Mouse (Mus musculus): Measurements from ENCODE around the gene Ostf1. TPM values are rescaled to one million over a fixed set of nuclear protein-coding genes. Genes with fewer than 3 reads are reported as not detected.

The Ostf1 gene
- polyA plus RNA-seq, 1 experiment: 59.9 TPM

DNA sequence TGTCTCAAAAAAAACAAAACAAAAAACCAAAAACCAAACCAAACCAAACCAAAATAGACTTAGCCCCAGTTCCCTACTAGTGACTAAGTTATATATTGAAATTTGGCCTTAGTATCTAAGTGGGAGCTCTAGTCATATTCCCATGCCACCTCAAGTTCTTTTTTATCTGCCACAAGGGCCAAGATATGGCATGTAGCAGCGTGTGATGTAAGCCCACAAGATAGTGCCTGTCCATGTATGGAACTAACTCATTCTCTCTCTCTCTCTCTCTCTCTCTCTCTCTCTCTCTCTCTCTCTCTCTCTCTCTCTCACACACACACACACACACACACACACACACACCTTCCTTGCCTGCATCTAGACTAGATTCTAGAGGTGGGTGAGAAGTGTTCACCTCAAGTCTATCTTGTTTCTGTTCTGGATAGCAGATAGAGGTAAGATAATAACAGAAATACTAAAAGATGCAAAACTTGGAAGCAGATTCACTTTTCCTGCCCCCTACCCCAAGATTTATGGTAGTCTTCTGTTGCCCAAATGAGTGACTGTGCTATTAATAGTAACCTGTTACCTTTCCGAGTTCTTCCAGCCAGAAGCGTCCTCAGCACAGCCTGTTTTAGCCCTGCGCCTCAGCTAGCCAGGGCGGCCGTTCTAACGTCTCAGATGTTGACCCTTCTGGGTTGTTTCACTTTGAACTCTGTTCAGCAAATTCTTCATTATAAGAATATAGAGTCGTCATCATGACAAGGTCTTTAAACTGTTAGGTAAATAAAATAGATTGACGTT is 16.3 kb upstream of the Ostf1 start:
- no peak for DNase-seq
- 99% methylated on average over 9 of the region's 9 CpGs for WGBS
- no peaks in the 10 kb centered on the region for H3K36me3 ChIP-seq (ENCODE audit: control insufficient read depth, insufficient read depth, low read length)
- H3K4me1 ChIP-seq (replicated peaks; ENCODE audit: control insufficient read depth, insufficient read depth, low read length): no peaks in the 10 kb centered on the region
- H3K27me3 ChIP-seq (ENCODE audit: control insufficient read depth, insufficient read depth, low read length): no peaks in the 10 kb centered on the region
- no peak for TF ChIP-seq CTCF (IDR thresholded peaks at IDR 0.05; ENCODE audit: borderline replicate concordance, control insufficient read depth, extremely low read depth, insufficient read depth, low read length, poor library complexity)
- TF ChIP-seq POLR2A (IDR thresholded peaks at IDR 0.05; ENCODE audit: control insufficient read depth, extremely low read depth, insufficient read depth, low read length, poor library complexity): no peak
- no peak overlapping the region for H3K27ac ChIP-seq (ENCODE audit: control insufficient read depth, insufficient read depth, low read length)
- H3K4me3 ChIP-seq (ENCODE audit: control insufficient read depth, insufficient read depth, low read length): no peak overlapping the region

DNA sequence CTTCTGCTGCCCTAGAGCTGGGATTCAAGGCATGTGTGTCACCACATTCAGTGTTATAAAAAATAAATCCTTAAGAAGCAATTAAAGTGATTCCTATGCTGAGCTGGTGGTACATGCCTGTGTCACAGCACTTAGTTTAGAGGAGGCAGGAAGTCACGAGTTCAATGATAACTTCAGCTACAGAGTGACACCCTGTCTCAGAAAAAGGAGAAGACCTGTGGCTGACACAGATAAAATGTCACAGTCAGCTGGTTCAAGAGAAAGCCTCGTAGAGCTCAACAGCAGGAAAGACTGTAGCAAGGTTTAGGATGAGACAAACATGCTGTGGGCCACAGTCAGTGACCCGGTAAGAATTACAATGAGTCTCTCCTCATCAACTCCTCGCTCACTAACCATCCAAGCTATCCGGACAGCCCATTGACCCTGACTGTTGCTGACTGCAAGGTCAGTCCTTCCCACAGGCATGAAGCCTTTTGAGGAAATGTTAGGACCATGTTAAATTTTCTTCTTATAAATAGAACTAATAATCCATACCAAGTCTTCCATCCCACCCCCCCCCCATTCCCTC is 15.3 kb upstream of the Ostf1 start:
- DNase-seq: no peak
- 43% methylated on average over 5 of the region's 5 CpGs for WGBS

DNA sequence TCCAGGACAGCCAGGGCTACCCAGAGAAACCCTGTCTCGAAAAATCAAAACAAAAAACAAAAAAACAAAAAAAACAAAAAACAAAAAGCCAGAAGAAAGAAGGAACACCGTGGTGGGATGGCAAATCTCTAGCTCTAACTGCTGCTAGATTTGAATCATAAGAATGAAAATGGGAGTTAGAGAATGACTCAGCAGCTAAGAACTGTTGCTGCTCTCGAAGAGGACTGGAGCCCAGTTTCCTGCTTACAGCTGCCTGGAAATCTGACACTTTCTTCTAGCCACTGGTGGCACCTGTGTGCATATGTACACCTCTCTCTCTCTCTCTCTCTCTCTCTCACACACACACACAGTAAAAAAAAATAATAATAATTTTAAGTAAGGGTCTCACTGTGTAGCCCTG is 14.8 kb upstream of the Ostf1 start:
- H3K27me3 ChIP-seq (ENCODE audit: control insufficient read depth, insufficient read depth, low read length): no peaks in the 10 kb centered on the region
- TF ChIP-seq CTCF (IDR thresholded peaks at IDR 0.05; ENCODE audit: borderline replicate concordance, control insufficient read depth, extremely low read depth, insufficient read depth, low read length, poor library complexity): no peak
- TF ChIP-seq POLR2A (IDR thresholded peaks at IDR 0.05; ENCODE audit: control insufficient read depth, extremely low read depth, insufficient read depth, low read length, poor library complexity): no peak
- H3K27ac ChIP-seq (ENCODE audit: control insufficient read depth, insufficient read depth, low read length): no peak overlapping the region
- WGBS: 33% methylated on average over 3 of the region's 3 CpGs
- no peak overlapping the region for H3K4me3 ChIP-seq (ENCODE audit: control insufficient read depth, insufficient read depth, low read length)
- DNase-seq: no peak
- H3K4me1 ChIP-seq (replicated peaks; ENCODE audit: control insufficient read depth, insufficient read depth, low read length): no peaks in the 10 kb centered on the region
- H3K36me3 ChIP-seq (ENCODE audit: control insufficient read depth, insufficient read depth, low read length): no peaks in the 10 kb centered on the region

More for the DNA sequence above, 15.3 kb upstream of the Ostf1 start:
- H3K4me3 ChIP-seq (ENCODE audit: control insufficient read depth, insufficient read depth, low read length): no peak overlapping the region
- H3K27ac ChIP-seq (ENCODE audit: control insufficient read depth, insufficient read depth, low read length): no peak overlapping the region
- H3K4me1 ChIP-seq (replicated peaks; ENCODE audit: control insufficient read depth, insufficient read depth, low read length): no peaks in the 10 kb centered on the region
- H3K36me3 ChIP-seq (ENCODE audit: control insufficient read depth, insufficient read depth, low read length): no peaks in the 10 kb centered on the region
- TF ChIP-seq POLR2A (IDR thresholded peaks at IDR 0.05; ENCODE audit: control insufficient read depth, extremely low read depth, insufficient read depth, low read length, poor library complexity) (no peak), CTCF (IDR thresholded peaks at IDR 0.05; ENCODE audit: borderline replicate concordance, control insufficient read depth, extremely low read depth, insufficient read depth, low read length, poor library complexity) (no peak)
- H3K27me3 ChIP-seq (ENCODE audit: control insufficient read depth, insufficient read depth, low read length): no peaks in the 10 kb centered on the region

DNA sequence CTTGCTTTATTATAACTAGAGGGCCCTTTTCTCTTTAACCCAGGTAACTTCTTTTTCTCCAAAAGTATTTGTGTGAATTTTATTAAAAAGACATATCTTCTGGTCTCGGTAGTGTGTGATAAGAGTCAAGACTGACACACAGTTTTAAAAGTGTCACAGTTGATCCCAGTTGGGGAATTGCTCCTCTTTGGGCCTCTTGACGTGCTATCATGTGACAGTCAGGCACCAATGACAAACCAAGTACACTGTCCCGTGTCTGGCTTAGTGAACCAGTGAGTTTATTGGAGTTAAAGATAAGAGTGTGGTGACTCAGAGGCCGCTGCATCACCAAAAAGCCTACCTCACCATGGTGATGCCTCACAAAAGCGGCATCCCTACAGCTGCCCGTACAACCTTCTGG is 12.5 kb upstream of the Ostf1 start:
- 94% methylated on average over 6 of the region's 6 CpGs for WGBS
- no peaks in the 10 kb centered on the region for H3K27me3 ChIP-seq (ENCODE audit: control insufficient read depth, insufficient read depth, low read length)
- no peak overlapping the region for H3K4me3 ChIP-seq (ENCODE audit: control insufficient read depth, insufficient read depth, low read length)
- no peak overlapping the region for H3K27ac ChIP-seq (ENCODE audit: control insufficient read depth, insufficient read depth, low read length)
- H3K36me3 ChIP-seq (ENCODE audit: control insufficient read depth, insufficient read depth, low read length): no peaks in the 10 kb centered on the region
- no peak for DNase-seq
- TF ChIP-seq CTCF (IDR thresholded peaks at IDR 0.05; ENCODE audit: borderline replicate concordance, control insufficient read depth, extremely low read depth, insufficient read depth, low read length, poor library complexity) (no peak), POLR2A (IDR thresholded peaks at IDR 0.05; ENCODE audit: control insufficient read depth, extremely low read depth, insufficient read depth, low read length, poor library complexity) (no peak)
- no peaks in the 10 kb centered on the region for H3K4me1 ChIP-seq (replicated peaks; ENCODE audit: control insufficient read depth, insufficient read depth, low read length)

DNA sequence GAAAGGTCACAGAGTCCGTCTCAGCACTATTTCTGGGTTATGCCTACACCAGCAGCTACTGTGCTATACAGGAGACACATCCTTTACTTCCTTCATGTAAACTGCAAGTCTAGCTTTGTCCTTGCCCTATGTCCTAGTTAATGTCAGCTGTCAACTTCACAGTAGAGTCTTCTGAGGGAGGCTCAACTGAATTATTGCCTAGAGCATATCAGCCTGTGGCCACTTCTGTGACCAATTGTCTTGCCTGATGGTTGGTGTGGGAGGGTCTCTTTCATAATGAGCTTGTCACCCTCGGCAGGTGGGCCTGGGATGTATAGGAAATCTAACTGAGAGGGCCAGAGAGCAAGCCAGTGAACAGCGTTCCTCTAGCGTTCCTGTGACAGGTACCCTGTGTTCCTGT is 11.8 kb upstream of the Ostf1 start:
- H3K27me3 ChIP-seq (ENCODE audit: control insufficient read depth, insufficient read depth, low read length): no peaks in the 10 kb centered on the region
- no peak overlapping the region for H3K27ac ChIP-seq (ENCODE audit: control insufficient read depth, insufficient read depth, low read length)
- no peak overlapping the region for H3K4me3 ChIP-seq (ENCODE audit: control insufficient read depth, insufficient read depth, low read length)
- WGBS: 94% methylated on average over 4 of the region's 4 CpGs
- DNase-seq: no peak
- H3K36me3 ChIP-seq (ENCODE audit: control insufficient read depth, insufficient read depth, low read length): no peaks in the 10 kb centered on the region
- no peaks in the 10 kb centered on the region for H3K4me1 ChIP-seq (replicated peaks; ENCODE audit: control insufficient read depth, insufficient read depth, low read length)
- no peak for TF ChIP-seq CTCF (IDR thresholded peaks at IDR 0.05; ENCODE audit: borderline replicate concordance, control insufficient read depth, extremely low read depth, insufficient read depth, low read length, poor library complexity)
- TF ChIP-seq POLR2A (IDR thresholded peaks at IDR 0.05; ENCODE audit: control insufficient read depth, extremely low read depth, insufficient read depth, low read length, poor library complexity): no peak

DNA sequence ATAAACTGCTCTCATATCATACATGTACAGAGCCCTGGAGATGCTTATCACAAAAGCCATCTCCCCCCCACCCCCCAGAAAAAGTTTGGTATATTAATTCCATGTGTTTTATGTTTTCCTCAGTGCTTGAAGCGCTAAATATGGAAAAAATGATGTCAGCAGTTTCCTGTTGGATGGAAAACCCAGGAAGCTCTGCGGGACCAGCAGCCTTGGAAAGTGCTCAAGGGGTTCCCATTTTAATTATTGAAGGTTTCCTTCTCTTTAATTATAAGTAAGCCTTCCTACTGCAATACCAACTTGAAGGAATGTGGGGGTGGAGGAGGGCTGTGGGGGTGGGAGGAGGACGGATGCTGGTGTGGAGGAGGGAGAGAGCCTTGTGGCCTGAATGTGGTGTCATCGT is 9.4 kb upstream of the Ostf1 start:
- no peak overlapping the region for H3K27ac ChIP-seq (ENCODE audit: control insufficient read depth, insufficient read depth, low read length)
- WGBS: 93% methylated on average over 4 of the region's 4 CpGs

More for the DNA sequence above, 9.4 kb upstream of the Ostf1 start:
- Histone ChIP-seq H3K36me3 (ENCODE audit: control insufficient read depth, insufficient read depth, low read length) (no peaks in the 10 kb centered on the region), H3K4me3 (ENCODE audit: control insufficient read depth, insufficient read depth, low read length) (no peak overlapping the region), H3K27me3 (ENCODE audit: control insufficient read depth, insufficient read depth, low read length) (no peaks in the 10 kb centered on the region), H3K4me1 (replicated peaks; ENCODE audit: control insufficient read depth, insufficient read depth, low read length) (no peaks in the 10 kb centered on the region)
- TF ChIP-seq POLR2A (IDR thresholded peaks at IDR 0.05; ENCODE audit: control insufficient read depth, extremely low read depth, insufficient read depth, low read length, poor library complexity) (no peak), CTCF (IDR thresholded peaks at IDR 0.05; ENCODE audit: borderline replicate concordance, control insufficient read depth, extremely low read depth, insufficient read depth, low read length, poor library complexity) (no peak)
- DNase-seq: no peak
